Mouse (Mus musculus) myocyte (in vitro differentiated cells): ENCODE measurements around the gene Agtrap. TPM values are rescaled to one million over a fixed set of nuclear protein-coding genes. Genes with fewer than 3 reads are reported as not detected.

Source experiments
- H3K27me3 ChIP-seq: one replicate; pipeline ENCODE4 v1.6.1; 2011; ENCODE audit not compliant: control insufficient read depth, insufficient read depth, insufficient read length
- H3K36me3 ChIP-seq: one replicate; pipeline ENCODE4 v1.6.1; 2011; ENCODE audit not compliant: control insufficient read depth, insufficient read depth
- H3K4me2 ChIP-seq: one replicate; pipeline ENCODE4 v1.6.1; 2011; ENCODE audit warnings: low read depth, control low read depth
- H3K4me3 ChIP-seq: one replicate; pipeline ENCODE4 v1.5.1; 2011; ENCODE audit warnings: mild to moderate bottlenecking, control low read depth, moderate library complexity
- H3K79me2 ChIP-seq: one replicate; pipeline ENCODE4 v1.6.1; 2011; ENCODE audit not compliant: control insufficient read depth, insufficient read depth
- H3ac ChIP-seq: one replicate; pipeline ENCODE4 v1.6.1; 2011; ENCODE audit not compliant: control insufficient read depth, insufficient read length
- CEBPB ChIP-seq: IDR thresholded peaks from 2 replicates; pipeline ENCODE4 v1.6.1; 2011; ENCODE audit warnings: mild to moderate bottlenecking, moderate library complexity; ENCODE audit not compliant: poor library complexity, insufficient read depth, severe bottlenecking
- E2F4 ChIP-seq: IDR thresholded peaks from one replicate; pipeline ENCODE4 v1.6.1; 2011; ENCODE audit warnings: mild to moderate bottlenecking, control low read depth, moderate library complexity; ENCODE audit not compliant: insufficient read depth
- MAX ChIP-seq: IDR thresholded peaks from one replicate; pipeline ENCODE4 v1.6.1; 2011; ENCODE audit warnings: low read depth, mild to moderate bottlenecking, control low read depth
- MYOD1 ChIP-seq, 3 experiments: IDR thresholded peaks; one replicate each; pipeline ENCODE4 v1.6.1; 2011; ENCODE audit warnings: control low read depth in 2 of 3, low read depth in 2 of 3, mild to moderate bottlenecking in 2 of 3, moderate library complexity in 1 of 3; ENCODE audit not compliant: insufficient read length in 2 of 3, control insufficient read depth in 1 of 3
- MYOG ChIP-seq, 3 experiments: IDR thresholded peaks; one replicate each; pipeline ENCODE4 v1.6.1; 2011; ENCODE audit warnings: control low read depth in 2 of 3, low read depth in 2 of 3, mild to moderate bottlenecking in 2 of 3; ENCODE audit not compliant: insufficient read length in 2 of 3, control insufficient read depth in 1 of 3, insufficient read depth in 1 of 3
- POLR2A ChIP-seq: IDR thresholded peaks from one replicate; pipeline ENCODE4 v1.6.1; 2011; ENCODE audit warnings: low read depth, mild to moderate bottlenecking, control low read depth, moderate library complexity; ENCODE audit not compliant: insufficient read length
- POLR2AphosphoS2 ChIP-seq: IDR thresholded peaks from one replicate; pipeline ENCODE4 v1.6.1; 2011; ENCODE audit warnings: low read depth, control low read depth; ENCODE audit not compliant: insufficient read length
- REST ChIP-seq: IDR thresholded peaks from one replicate; pipeline ENCODE4 v1.6.1; 2011; ENCODE audit warnings: mild to moderate bottlenecking, control low read depth, moderate library complexity; ENCODE audit not compliant: insufficient read depth, insufficient read length
- SRF ChIP-seq: IDR thresholded peaks from one replicate; pipeline ENCODE4 v1.6.1; 2011; ENCODE audit warnings: low read depth; ENCODE audit not compliant: control insufficient read depth, insufficient read length
- TCF12 ChIP-seq: IDR thresholded peaks from one replicate; pipeline ENCODE4 v1.6.1; 2011; ENCODE audit warnings: mild to moderate bottlenecking, control low read depth; ENCODE audit not compliant: poor library complexity, insufficient read depth, severe bottlenecking
- TCF3 ChIP-seq: IDR thresholded peaks from one replicate; pipeline ENCODE4 v1.6.1; 2011; ENCODE audit warnings: low read depth, control low read depth; ENCODE audit not compliant: insufficient read length
- USF1 ChIP-seq: IDR thresholded peaks from one replicate; pipeline ENCODE4 v1.6.1; 2011; ENCODE audit warnings: low read depth, mild to moderate bottlenecking, control low read depth, moderate library complexity
- polyA plus RNA-seq: library from polyadenylated mRNA; unstranded; fragments of >200 nt; fragmentation: generic; extraction: Trizol; gene quantifications from one replicate; pipeline ENCODE4 v1.2.1, GENCODE M21; 2012; ENCODE audit warnings: missing spikeins

Agtrap gene
- polyA plus RNA-seq, 1 experiment: 10.9 TPM

DNA sequence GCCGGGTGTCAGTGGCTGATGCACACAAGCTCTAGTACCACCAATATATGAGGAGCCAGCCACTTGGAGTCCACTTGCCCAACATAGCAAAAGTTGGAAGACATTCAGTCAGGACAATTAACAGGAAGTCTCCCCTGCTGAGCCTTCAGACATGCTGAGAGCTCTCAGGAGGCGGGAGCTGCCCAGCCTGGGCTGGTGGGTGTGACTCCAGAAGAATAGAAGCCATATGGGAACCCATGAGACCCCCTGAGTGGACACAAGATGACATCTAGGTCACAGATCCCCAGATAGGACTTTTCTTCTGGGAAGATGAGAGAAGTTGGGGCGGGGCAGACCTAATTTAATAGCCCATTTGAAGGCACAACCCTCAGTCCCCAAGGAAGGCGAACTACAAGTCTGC is 1.3 kb upstream of the Agtrap start:
- no peak overlapping the region for H3K4me2 ChIP-seq
- no peaks in the 10 kb centered on the region for H3K79me2 ChIP-seq
- no peaks in the 10 kb centered on the region for H3K27me3 ChIP-seq
- no peaks in the 10 kb centered on the region for H3K36me3 ChIP-seq
- no peak overlapping the region for H3K4me3 ChIP-seq
- H3ac ChIP-seq: no peak overlapping the region
- TF ChIP-seq REST: no peak
- no peak for TF ChIP-seq TCF3
- TF ChIP-seq E2F4: no peak
- TF ChIP-seq MAX: no peak
- TF ChIP-seq CEBPB: no peak
- no peak for TF ChIP-seq MYOD1 (IDR thresholded peaks at IDR 0.05; ENCODE audit: control insufficient read depth in 1 of 3, insufficient read length in 2 of 3, low read depth in 2 of 3)
- TF ChIP-seq USF1: no peak
- TF ChIP-seq MYOG (IDR thresholded peaks at IDR 0.05; ENCODE audit: control insufficient read depth in 1 of 3, insufficient read depth in 1 of 3, insufficient read length in 2 of 3, low read depth in 2 of 3): no peak
- no peak for TF ChIP-seq TCF12
- TF ChIP-seq POLR2AphosphoS2: no peak
- no peak for TF ChIP-seq SRF
- no peak for TF ChIP-seq POLR2A

DNA sequence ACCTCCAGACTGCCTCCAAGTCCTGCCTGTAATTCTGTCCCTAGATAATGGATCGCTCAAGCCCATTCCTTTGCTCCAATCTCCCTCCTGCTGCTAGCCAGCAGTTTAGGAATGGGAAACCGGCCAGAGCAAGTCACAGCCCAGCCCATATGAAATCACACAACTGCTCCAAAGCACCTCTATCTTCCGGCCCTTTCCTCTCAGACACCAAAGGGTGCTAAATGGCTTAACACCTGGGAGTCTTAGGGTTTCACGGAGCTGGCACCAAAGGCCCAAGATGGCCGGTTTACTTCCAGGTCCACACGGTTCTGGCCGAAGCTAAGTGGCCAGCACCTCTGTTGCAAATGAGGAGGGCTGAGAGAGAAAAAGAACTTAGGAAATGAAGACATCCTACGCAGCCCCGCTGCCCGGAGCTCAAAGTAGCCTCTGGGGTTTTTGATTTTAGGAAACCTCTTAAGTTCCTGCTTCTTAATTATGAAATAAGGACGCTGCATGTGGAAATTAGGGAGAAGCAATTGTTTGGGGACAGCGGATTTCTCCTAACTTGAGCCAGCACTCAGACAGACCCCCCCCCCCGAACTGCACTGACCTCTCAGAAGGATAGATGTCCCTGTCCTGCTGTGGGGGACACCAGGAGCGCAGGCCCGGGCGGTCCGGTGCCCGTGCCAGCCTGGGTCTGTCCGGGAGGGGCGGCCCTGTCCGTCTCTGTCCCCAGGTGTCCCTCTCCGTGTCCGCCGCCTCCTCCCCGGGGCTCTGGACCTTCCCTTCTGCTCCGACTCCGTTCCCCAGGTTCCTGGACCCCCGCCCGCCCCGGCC is 532 bp downstream of the Agtrap start:
- Histone ChIP-seq H3ac (peak overlapping the region; percentile 39), H3K4me3 (peak overlapping the region; percentile 29), H3K79me2 (no peaks in the 10 kb centered on the region), H3K36me3 (no peaks in the 10 kb centered on the region), H3K27me3 (no peaks in the 10 kb centered on the region), H3K4me2 (peak overlapping the region; percentile 78)
- no peak for TF ChIP-seq POLR2A
- TF ChIP-seq MYOG (IDR thresholded peaks at IDR 0.05; ENCODE audit: control insufficient read depth in 1 of 3, insufficient read depth in 1 of 3, insufficient read length in 2 of 3, low read depth in 2 of 3): no peak

DNA sequence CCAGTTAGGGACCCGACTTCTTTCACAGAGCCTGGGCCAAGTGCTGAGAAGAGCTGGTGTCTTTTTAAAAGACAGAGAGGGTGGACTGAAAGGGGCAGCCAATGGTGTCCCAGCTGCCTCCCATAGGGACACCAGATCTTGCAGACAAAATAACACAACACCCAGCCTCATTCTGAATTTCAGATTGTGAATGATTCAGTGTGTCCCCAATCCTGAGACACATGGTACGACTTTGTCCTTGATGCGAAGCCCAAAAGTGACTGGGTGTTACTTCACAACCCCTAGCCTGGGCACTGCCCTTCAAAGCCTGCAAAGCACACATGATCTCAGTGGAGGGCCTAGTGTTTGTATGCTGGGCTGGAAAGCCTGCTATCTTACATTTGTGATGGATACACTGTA is 1.9 kb downstream of the Agtrap start:
- no peak for TF ChIP-seq MYOD1 (IDR thresholded peaks at IDR 0.05; ENCODE audit: control insufficient read depth in 1 of 3, insufficient read length in 2 of 3, low read depth in 2 of 3)
- TF ChIP-seq USF1: no peak
- TF ChIP-seq E2F4: no peak
- no peak for TF ChIP-seq TCF3
- no peak for TF ChIP-seq MAX
- no peak for TF ChIP-seq CEBPB
- no peak for TF ChIP-seq POLR2AphosphoS2
- TF ChIP-seq TCF12: no peak
- no peak for TF ChIP-seq POLR2A
- no peak for TF ChIP-seq REST
- no peak for TF ChIP-seq MYOG (IDR thresholded peaks at IDR 0.05; ENCODE audit: control insufficient read depth in 1 of 3, insufficient read depth in 1 of 3, insufficient read length in 2 of 3, low read depth in 2 of 3)
- no peak for TF ChIP-seq SRF
- no peak overlapping the region for H3ac ChIP-seq
- no peaks in the 10 kb centered on the region for H3K36me3 ChIP-seq
- no peak overlapping the region for H3K4me3 ChIP-seq
- no peaks in the 10 kb centered on the region for H3K27me3 ChIP-seq
- H3K4me2 ChIP-seq: no peak overlapping the region
- no peaks in the 10 kb centered on the region for H3K79me2 ChIP-seq

DNA sequence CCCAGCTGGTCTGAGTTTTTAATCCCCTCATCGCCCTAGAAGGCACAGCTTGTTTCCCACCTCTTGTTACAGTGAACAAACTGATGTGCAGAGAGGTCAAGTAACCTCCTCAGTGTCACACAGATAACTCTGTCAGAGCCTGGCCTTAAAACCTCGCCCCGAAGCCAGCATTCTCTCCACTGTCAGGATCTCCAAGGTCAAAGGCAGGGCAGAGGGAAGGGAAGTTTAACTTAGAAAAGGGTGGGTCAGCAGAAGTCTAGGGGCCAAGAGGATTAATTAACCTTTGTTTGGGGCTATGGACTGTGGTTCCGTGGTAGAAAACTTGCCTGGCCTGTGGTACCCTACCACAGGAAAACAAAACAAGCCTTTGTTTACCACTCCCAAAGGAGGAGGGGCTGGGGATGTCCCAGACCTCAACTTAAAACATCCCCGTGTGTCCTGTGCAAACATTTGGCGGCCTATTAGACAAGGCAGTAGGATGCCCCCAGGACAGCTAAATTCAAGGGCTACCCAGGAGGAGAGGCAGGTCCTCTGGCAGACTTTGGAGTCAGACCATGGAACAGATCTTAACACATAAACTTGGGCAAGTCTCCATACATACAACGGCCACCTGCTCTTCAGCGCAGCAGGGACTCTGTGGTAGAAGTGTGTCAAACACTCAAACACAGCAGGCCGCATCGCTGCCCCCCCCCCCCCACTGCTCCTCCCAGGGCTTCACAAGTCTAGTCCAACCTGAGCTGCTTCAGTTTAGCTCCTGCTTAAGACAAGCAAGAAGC is 2.5 kb downstream of the Agtrap start:
- H3ac ChIP-seq: no peak overlapping the region
- no peaks in the 10 kb centered on the region for H3K79me2 ChIP-seq
- no peak for TF ChIP-seq MAX
- TF ChIP-seq SRF: no peak
- TF ChIP-seq POLR2A: no peak
- no peak for TF ChIP-seq MYOG (IDR thresholded peaks at IDR 0.05; ENCODE audit: control insufficient read depth in 1 of 3, insufficient read depth in 1 of 3, insufficient read length in 2 of 3, low read depth in 2 of 3)
- TF ChIP-seq MYOD1 (IDR thresholded peaks at IDR 0.05; ENCODE audit: control insufficient read depth in 1 of 3, insufficient read length in 2 of 3, low read depth in 2 of 3): no peak
- TF ChIP-seq USF1: no peak
- TF ChIP-seq TCF3: no peak
- no peak for TF ChIP-seq POLR2AphosphoS2
- no peak for TF ChIP-seq E2F4
- TF ChIP-seq REST: no peak
- H3K36me3 ChIP-seq: no peaks in the 10 kb centered on the region
- no peak overlapping the region for H3K4me3 ChIP-seq
- H3K27me3 ChIP-seq: no peaks in the 10 kb centered on the region
- no peak overlapping the region for H3K4me2 ChIP-seq
